Mouse (Mus musculus) MN1 (cell line): Measurements from ENCODE around the gene Cables2.
A peak's percentile ranks its signal among the peaks of the same experiment; 100 is the strongest.
"Not testable (repeated sequence)": the region's sequence is repeated elsewhere in the genome, so short reads cannot be mapped to it uniquely, and the experiment has no call there.

Source experiments
- DNase-seq: peaks from one replicate; pipeline ENCODE4 v3.0.0-alpha.2; 2016; ENCODE audit warnings: low spot score

Gene Cables2

DNA sequence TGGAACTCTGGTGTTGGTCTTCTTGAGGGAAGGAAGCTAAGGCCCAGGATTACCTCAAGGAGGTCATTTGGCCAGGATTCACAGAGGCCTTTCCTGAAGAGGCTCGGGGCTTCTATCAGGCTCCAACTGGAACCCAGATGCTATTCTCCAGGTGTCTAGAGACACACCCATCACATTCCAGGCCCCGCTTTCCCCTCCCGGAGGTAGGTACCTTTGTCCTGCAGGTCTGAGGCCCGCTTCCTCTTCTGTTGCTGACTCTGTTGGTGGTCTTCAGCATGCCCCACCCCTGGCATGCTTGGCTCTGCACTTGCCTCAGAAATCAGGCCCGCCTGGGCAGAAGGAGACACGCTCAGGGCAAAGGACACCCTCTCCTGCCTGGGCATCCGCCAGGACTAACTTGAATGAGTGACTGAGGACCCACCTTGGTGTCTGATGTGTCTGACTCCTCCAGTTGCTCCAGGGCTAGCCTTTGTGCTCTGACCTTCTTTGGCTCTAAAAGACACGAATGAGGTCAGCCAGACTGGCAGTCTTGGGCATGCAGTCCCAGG lies 4.6 kb upstream of the Cables2 start:
- no peak for DNase-seq

- DNase-seq: no peak
Measured at GRCm38 (mm10) chr2:180276851-180277259, 3.6 kb upstream of the Cables2 start.

DNA sequence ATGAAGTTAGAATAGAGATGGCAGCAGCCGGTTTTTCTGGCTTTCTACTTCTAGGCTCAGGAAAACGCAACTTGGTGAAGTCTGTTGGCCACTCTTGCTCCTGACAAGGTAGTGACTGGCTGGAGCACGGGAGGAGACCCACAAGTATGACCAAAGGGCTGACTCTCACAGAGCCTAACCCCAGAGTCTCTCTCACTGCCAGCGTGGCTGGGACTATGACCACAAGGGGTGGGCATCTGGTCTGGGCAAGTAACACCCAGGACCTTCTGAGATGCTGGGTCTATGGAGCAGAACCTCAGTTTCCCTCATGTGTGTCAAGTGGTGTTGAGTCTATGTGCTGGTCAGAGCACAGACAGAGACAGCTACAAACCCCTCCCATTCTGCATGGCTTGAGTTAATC lies 3.1 kb upstream of the Cables2 start:
- DNase-seq: no peak

- DNase-seq: peak; percentile 89
Measured at GRCm38 (mm10) chr2:180275836-180276235, 2.5 kb upstream of the Cables2 start.

- DNase-seq: no peak
Measured at GRCm38 (mm10) chr2:180274523-180274922, 1.2 kb upstream of the Cables2 start.

DNA sequence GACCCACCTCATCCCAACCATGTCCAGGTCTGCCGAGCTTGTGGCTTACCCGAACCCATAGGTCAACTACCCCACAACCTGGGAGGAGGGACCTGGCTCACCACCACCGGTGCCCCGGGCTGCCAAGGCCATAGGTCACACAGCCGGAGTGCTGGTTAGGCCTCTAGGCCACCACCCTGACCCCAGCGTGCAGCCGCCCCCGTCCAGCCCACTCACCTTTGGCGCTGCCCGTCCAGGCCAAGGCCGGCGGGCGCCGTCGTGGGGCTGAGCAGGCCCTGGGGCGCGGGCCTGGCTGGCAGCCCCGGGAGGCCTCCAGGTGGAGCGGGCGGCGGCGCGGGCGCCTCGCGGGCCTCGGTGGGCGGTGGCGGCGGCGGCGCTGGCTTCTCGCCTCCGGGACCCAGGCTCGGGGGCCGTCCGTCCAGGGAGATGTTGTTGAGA lies 393 bp downstream of the Cables2 start:
- no peak for DNase-seq

DNA sequence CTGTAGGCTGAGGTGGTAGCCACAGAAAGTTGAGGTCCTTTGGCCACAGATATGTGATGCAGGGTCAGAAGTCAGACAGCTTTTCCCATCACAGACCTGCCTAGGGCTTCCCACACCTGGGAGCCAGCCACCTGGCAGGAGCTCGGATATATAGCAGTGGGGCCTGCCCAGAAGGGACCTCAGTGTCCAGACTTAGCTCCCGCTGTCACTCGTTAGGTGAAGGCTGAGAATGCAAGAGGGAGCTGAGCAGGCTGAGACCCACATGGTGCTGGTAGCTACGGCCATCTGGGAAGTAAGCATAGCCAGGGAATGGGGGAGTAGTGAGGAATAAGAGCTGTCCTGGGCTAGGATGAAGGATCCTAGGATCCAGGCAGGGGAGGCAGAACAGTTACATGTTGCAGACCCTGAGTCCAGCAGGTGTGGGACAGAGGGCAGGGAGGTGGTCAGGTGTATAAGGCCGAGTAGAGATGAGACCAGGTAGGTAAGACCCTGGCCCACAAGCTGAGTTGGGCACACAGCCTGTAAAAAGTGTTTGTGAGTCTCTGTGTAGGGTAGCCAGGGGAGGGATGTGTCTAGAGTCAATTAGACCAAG lies 1.4 kb downstream of the Cables2 start:
- no peak for DNase-seq

DNA sequence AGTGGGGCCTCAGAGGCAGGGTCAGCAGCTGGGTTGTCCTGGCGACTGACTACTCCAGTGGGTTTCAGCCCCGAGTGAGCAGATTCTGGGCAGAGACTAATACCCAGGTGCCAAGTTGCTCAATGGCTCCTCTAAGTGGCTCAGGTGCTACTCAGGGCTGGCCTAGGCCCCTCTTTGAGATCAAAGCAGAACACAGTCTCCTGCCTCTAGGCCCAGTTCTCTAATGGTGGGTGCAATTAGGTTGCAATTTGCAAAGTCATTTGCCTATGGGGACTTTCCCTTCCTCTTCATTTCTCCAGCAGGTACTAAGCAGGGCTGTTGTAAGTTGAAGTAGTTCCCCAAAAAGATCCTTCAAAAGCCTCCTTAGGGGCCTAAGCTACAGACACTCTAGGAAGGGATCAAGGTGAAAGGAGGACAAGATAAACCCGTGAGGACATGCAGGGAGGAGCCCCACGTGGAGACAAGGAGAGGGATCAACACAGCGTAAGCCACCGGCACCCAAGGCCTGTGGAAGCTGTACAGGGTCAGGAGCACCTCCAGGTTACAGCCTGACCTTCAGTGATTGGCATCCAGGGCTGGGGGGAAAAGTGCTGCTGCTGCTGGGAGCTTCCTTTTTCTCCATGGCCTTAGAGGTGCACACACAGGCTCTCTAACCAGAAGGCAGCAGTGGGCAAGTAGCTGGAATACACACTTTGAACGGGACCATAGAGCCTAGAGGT lies 2.6 kb downstream of the Cables2 start:
- no peak for DNase-seq

DNA sequence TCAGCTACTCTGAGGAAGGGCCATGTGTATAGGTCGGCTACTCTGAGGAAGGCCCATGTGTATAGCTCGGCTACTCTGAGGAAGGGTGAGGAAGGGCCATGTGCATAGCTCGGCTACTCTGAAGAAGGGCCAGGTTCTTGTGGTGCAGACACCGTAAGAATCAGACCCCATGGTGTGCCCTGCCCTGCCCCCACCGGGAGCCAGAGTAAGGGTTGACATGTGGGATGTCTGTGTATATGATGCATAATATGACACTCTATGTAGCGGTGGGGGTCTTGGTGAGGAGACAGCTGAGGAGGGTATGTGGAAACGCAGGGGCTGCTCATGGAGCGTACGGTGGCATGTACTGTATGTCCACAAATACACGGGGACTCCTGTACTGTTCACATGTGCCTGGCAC lies 4.0 kb downstream of the Cables2 start:
- DNase-seq: no peak

DNA sequence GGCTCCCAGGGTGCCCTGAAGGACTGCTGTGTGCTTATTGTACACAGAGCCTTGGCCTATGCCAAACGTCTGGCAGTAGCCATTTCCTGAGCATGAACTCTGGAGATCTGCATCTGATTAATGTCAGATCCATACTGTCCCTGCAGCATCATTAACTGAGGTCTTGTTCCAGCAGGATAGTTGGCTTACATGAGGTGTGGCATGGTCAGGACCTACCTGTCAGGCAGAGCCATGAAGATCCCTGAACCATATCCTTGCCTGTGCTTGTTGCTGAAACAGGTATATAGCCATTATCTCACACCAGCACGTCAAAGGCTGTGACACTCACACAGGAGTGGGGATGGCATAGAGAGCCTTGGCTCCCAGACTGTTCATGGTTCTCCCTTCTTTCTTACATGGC lies 5.3 kb downstream of the Cables2 start:
- no peak for DNase-seq

DNA sequence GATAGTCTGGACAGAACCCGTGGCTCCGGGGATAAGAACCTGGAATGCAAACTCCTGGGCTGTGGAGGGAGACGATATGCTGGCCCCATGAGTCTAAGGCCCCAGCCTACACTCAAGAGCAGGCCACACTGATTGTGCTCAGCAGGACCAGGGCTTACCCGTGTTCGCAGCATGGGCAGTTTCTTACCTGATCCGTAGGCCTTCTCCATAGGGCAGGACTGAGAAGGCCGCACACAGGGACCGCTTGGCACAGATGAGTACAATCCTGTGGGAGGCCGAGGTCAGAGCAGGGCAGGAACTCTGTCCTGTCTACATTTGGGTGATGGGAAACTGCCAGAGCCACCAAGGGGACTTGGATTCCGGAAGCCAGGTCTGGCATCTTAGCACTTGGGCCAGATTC lies 10.4 kb downstream of the Cables2 start:
- no peak for DNase-seq

DNA sequence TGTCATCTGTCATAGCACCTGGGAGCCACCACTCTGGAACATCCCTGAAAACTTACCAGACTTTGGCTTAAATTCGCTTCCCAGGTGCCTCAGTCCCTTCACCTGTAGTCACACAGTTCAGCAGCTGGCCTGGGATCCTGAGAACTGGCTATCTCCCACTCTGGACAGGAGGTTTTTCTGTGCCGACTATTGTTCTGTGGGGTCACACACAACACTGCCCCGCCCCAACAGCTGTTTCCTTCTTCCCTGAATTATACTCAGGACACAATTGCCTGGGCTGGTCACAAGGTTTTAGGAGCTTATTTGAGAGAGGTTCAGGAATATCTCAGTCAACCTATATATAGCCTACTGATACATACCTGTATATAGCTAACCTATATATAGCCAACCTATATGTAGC lies 10.9 kb downstream of the Cables2 start:
- DNase-seq: no peak

DNA sequence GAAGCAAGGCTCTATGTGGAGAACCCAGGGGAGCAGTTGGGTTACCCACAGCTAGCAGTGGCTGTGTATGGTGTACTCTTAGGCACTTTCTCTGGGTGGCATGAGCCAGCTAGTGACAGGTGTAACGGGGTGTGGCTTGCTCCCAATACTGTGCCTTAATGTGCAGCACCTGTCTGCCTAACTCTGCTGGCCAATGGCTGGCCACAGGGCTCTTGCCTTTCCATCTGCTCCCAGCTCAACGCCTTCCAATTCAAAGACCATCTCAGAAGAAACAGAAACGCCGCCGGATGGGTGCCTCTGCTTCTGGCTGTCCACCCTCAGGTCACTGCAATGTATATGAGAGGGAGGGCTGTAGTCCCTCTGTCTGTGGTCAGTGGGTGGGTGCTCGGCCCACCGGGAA lies 11.4 kb downstream of the Cables2 start:
- DNase-seq: no peak

GRCm38 (mm10) chr2:180260610-180261480 lies 12.5 kb downstream of the Cables2 start:
- DNase-seq: no peak

DNA sequence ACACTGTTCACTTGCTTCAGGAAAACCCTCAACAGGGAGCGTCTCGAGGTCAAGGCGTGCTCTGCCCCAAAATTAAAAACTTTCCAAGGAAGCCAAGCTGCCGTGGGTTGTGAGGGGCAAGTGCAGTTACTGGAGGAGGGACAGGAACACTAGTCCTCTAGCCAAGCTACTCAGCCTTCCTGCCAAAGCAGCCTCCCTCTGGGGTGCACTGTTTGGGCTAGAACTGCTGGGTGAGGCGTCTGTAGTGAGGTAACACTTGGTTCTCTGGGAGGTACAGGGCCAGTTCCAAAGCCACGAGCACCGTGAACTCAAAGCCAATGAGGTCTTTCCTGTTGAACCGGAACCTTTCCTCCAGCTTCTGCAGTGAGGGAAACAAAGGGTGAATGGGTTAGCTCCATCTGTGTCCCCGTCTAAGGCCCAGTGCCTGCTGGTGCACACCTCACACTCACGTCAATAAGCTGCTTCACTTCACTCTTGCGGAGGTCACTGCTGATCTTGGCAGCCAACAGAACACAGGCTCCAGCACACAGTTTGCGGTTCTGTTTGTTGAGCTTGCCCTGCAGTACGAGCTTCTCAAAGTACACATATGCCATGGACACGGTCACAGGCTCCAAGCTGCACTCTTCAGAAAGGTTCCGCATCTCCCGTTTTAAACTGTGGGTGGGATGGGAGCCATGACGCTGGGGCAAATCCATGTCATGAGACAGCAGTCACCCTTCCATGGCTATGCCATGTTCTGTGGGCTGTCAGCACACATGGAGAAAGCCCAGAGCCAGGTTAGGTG lies 13.3 kb downstream of the Cables2 start:
- DNase-seq: not testable (repeated sequence)

GRCm38 (mm10) chr2:180258951-180259484 lies 14.3 kb downstream of the Cables2 start:
- not testable (repeated sequence) for DNase-seq

DNA sequence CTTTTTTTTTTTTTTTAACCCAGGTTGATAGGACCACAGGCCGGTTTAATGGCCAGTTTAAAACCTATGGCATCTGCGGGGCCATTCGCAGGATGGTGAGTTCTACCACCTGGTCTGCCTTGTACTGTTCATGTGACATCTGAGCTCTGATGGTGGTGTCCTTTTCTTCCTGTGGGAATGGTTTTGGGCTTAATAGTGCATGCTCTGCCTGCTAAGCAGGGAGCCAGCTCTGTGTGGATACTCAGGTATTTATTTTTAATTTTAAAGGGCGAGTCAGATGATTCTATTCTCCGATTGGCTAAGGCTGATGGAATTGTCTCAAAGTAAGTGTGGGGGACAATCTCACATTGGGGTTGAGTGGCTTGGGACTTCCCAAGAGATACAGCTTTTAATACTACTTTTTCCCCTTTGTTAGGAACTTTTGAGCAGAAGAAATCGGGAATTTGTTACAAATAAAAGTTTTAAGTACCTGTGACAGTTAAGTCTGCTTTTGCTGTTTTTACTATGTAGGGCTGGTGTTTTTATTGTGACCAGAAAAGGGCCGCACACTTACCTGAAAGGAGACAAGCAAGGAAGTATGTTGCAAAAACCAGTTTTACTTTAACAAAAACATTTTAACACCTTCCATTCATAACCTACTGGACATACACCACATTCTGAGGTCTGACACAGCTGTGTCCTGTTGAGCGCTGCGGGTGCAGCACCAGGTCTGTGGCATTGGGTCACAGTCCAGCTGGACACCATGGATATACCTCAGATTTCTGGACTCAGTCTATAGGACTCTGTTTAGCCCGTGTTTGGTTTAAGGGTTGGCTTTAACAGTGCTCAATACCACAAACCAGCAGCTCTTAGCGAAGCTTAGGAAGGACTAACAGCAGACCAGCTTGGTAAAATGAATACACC lies 15.1 kb downstream of the Cables2 start:
- DNase-seq: no peak

DNA sequence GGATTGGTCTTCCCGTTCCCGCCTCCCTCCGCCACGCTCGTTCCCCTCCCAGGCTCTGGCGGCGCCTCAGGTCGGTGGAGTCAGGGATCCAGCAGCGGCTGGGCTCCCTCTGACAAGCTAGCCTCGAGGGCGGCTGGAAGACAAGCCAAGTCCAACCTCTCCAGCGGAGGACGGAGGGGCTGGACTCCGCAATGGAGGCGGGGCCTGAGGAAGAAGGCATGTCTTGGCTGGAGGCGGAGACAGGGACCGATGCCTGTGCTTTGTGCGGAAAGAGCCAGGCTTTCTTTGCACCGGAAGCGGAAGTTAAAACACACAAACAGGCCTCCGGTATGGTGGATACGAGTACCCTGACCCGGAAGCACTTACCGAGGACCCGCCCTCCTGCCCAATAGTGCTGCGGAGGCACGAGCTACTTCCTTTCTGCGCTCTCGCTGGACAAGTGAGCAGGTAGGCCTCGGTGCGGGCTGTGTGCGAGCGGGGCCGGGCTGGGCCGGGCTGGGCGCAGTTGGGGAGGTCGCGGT lies 16.2 kb downstream of the Cables2 start, which contains the start of gene Rps21:
Gene Rps21 (plus strand): TSS at position 377 of the 521 bp plus-strand sequence.
- peak; percentile 100 for DNase-seq

DNA sequence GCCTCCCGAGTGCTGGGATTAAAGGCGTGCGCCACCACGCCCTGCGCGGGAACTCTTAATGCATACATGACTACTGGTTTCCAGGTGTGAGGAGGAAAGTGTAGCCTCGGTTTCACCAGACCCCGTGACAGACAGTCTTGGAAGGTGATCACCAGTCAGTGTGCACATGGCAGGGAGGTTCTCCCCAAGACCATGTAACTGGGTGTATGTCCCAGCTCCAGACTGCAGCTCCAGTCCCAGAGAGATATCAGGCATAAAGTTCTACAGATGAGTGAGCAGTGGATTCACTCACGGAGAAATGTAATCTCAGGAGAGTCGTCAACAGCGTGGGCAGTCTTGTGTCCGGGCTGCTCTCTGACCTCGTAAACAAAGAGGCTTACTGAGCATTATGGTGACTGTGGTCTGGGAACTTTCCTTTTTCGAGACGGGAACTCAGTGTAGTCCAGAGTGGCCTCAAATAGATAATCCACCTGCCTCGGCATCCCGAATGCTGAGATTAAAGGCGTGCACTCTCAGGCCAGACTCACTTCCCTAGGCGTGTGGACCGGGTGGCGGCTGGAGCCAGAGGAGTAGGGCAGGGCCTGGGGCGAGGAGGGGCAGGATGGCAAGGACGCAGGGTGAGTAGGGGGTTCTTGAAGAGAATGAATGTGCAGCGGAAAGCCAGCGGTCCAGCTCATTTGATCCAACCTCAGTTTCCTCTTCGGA lies 16.8 kb downstream of the Cables2 start:
- no peak for DNase-seq
